Mouse (Mus musculus) layer of hippocampus, postnatal 25 days (tissue): Measurements from ENCODE around the gene Adss. TPM values are rescaled to one million over a fixed set of nuclear protein-coding genes. Genes with fewer than 3 reads are reported as not detected.
"Not testable (repeated sequence)": the region's sequence is repeated elsewhere in the genome, so short reads cannot be mapped to it uniquely, and the experiment has no call there.

Experiments
- DNase-seq, 2 experiments: peaks; one replicate each; pipeline ENCODE4 v3.0.0; 2022; ENCODE audit warnings: mixed read lengths in 2 of 2, low spot score in 1 of 2; ENCODE audit errors: extremely low spot score in 1 of 2
- total RNA-seq, 2 experiments: library from RNA; stranded (reverse); gene quantifications; 2 replicates each; pipeline ENCODE4 v1.2.3; 2021

Adss gene
- total RNA-seq = 10 to 100 TPM; 68.6 to 69.1 TPM

DNA sequence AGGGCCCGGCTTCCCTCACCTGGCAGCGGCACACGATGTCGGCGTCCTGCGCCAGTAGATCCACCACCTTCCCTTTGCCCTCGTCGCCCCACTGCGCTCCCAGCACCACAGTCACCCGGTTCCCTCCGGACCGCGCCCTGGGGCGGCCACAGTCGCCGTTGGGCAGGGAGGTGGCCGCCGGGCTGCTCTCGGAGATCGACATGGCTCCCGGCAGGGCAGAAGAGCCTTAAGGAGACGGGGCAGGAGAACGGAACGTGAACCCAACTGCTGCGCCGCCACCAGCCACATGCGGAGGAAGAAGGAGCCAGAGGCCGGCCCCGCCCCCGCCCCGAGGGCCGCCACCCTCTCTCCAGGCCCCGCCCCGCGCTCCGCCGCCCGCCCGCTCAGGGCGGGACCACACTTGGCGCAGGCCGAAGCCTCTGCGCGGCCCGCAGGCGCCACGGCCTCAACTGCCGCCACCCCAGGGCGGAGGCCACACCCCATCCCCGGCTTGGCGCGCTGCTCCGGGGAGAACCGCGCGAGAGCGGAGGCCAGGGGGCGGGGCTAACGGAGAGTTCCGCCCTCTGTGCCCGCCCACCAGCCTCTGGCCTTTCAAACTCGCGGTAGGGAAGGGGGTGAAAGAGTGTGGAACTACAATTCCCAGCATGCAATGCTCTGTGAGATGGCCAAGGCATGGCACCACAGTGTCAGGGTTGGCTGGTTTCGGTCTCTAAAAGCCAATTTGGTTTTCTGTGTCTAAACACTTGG is at the start of gene Adss:
Gene Adss, minus strand, starts transcription at position 319 of the 747 bp plus-strand sequence.
- peak; percentile 91 to 97 for DNase-seq

DNA sequence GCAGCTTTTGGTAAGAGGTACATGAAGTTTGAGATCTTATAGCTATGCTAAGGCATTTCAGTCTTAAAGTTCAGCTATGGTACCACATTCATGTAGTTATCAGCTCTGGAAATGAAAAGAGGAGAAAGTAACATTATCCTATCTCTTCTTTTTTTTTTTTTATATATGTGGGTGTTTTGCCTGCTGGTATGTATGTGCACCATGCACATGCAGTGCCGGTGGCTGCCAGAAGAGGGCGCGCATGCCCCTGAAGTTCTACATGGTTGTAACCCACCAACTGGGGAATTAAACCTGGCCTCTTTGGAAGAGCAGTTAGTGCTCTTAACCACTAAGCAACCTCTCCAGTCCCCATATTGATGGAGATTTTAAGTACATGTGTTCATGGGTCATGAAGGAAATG is 49.5 kb upstream of the Adss start:
- not testable (repeated sequence) for DNase-seq

DNA sequence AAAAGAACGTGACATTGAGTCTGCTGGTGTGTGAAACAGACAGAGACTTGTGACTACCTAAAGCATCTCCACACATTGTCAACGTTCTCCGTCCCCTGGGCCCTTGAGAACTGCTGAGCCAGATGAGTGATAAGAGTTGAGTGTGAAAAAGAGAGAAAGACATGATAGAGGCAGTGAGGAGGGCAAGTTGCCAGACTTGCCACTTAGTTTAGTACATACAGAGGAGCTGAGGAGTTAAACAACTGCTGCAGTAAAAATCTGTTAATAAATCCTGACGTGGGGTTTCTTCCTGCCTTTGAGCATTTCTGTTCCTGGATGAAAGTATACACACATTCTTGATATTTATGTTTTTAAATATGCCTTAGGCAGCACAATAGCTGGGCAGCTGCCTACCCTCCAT is 31.5 kb upstream of the Adss start:
- peak in 1 of 2 experiments; percentile 5 for DNase-seq

DNA sequence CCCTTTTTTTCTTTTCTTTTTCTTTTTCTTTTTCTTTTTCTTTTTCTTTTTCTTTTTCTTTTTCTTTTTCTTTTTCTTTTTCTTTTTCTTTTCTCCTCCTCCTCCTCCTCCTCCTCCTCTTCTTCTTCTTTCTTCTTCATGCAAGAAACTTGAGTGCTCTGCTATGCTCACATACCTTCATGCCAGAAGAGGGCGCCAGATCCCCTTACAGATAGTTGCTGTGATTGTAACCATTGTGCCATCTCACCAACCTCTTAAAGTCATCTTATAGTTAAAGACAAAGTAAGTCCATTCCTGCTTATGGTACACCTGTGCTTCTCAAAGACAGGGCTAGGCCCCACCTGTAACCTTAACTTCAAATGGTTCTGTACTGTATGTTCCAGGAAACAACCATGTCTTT is 10.5 kb upstream of the Adss start:
- peak in 1 of 2 experiments; percentile 12 for DNase-seq

DNA sequence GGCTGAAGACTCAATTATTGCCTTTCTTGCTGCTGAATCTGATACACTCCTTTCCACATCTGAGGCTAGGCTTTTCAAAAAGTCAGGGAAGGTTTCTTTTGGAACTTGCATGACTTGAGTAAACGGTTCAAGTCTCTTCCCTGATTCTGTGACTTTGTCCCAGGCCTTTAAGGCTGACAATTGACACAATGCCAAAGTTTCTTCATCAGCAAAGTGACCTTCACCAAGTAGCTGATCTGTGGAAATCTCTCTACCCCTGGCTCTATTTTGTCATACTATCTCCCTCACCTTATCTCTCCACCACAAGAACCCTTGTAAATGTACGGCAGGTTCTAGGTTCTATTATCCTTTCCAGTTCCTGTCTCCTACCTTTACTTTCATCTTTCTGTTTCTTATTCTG is 7.2 kb upstream of the Adss start:
- no peak for DNase-seq

DNA sequence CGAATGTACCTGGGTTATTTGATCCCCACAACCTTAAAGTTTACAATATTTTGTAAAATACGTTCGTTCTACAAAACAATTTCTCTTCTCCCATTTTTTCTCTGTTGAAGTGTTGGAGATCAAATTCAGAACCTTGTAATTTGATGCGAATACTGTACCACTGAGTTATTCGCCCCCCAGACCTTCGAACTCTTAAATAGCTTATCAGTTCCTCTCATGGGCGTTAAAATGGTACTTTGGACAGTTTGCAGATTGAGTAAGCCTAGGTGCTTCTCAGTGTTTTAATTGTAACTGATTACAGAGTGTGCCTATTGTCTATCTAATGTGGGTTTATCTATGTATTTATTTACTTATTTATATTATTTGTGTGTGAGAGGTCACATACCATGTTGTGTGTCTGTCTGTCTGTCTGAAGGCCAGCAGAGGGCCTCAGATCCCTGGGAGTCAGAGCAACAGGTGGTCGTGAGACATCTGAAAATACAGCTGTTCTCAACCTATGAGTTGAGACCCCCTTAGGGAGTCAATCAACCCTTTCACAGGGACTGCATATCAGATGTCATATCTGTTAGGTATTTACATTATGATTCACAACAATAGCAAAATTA is 942 bp upstream of the Adss start:
- no peak for DNase-seq

DNA sequence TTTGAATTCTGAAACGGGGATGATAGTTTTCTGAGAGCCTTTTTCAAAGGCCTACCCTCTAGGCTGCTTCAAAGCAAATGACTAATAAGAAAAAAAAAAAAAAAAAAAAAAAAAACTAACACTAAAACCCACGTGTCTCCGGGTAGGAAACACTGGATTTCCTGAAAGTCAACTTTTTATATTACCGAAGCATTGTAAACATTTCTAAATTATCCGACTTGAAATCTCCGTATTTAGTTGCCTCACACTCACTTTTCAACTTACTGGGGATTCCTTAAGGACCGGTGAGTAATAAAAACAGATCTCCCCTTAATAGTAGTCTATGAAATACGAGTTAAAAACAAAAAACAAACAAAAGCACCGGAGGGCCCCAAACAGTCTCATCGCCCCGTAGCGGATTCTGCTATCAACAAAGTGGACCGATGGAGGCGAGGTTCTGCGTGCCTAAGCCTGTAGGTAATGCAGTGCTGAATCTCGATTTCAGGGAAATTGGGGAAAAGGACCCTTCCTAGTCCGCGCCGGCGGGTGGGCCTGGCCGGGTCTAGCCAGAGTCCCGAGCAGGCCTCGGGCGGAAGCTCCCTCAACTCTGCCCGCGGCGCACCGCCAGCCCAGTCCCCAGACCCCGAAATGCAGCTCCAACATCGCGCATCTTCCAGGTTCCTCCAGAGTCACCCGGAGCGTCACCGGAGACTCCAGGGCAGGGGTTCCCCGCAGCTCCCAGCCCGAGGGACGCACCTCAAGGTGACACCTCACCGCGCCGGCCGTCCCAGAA is 704 bp downstream of the Adss start:
- DNase-seq = peak; percentile 27 to 38

DNA sequence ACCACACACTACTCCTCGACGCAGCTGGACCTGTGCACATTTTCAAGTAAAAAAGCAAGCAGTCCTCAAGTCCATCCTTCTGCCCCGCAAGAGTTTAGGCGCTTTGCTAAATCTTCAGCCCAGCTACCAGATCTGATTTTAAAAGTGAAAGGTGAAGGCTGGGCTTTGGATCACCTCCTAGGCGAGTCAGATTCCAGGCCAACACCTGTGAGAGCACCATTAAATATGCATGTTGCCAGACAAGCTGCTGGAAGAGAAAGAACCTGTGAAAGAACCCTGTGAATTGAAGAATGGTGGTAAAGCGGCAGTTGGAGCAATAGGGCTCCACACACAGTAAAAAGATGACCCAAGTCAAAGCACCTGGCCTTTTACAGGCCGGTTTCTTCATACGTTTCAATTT is 1.4 kb downstream of the Adss start:
- DNase-seq = no peak

DNA sequence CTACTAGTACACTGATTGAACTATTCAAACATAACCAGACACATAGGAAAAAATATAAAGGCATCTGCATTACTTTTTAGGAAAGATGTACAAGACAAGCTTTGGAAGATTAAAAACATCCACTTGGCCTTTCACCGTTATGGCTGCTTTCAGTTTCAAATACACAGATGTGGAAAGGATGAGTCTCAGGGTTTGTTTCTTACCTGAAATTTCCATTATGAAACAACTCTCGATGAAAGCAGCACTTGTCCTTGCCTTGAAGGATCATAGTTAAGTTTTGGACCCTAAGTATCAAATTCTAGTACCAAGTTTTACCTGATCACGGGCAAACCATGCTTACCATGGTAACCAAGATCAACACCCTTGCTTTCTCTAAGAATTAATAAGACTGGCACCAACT is 3.5 kb downstream of the Adss start:
- no peak for DNase-seq

DNA sequence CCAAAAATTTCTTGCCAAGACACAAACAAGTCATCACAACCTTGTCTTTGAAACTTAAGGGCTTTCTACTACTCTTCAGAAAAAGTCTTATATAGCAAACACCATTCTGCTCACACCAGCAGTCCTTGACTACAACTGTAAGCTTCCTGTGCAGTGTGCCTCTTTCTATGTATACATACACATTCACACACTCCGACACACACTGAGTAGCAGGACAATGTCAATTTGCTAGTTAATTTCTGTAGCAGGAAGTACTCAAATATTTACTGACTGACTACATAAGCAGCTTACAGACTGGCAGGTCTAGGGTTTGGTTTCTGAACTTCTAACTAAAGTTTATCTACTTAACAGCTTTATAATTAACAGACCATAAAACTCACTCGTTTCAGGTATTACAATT is 18.9 kb downstream of the Adss start:
- no peak for DNase-seq

DNA sequence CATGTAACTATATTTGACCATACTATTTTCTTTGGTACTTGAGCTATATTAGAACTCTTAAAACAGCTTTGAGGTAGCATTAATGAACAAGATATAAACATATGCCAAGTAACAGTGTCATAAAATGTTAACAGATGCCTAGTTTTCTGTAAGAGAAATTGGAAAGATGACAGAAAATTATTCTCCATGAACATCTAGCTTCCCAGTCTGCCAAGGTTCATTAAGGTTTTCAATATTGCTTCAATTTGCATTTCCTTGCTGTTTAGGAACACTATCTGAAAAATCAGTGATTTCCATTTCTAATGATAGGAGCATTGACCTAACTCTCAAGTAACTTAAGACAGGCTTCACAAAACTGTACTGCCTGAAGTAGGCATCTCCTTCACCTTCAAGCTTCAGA is 27.4 kb downstream of the Adss start:
- DNase-seq = no peak

DNA sequence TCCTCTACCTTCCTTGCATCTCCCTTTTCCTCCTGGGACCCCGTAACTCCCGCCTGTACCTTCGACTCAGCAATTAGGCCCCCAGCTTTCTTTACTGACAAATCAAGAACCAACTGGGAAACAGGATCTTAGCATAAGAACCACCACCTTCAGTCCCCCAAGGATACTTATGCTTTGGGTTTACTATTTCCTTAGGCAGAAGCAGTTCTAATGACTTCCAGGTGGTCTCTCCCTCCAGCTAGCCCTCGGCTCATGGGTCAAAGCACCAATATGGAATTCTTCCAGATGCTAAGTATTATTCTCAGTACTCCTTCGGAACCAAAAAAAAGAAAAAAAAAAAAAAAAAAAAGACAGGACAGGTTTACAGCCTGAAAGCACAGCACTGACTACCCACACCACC is 39.1 kb downstream of the Adss start:
- no peak for DNase-seq

DNA sequence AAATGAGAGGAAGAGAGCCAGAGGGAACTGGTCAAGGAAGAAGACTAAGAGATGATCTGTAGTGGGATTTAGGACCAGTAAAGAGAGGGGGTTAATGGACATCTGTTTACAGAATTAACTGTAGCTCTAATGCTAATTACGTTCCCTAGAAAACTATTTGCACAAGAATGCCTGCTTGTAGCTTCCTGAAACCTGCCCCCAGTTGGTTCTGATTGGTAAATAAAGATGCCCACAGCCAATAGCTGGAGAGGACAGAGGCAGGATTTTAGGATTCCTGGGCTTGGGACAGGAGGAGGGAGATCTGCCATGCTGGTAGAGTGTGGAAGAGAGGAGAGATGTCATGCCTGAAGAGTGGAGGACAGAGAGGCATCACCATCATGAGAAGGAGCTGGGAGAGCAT is 42.8 kb downstream of the Adss start:
- DNase-seq = no peak

DNA sequence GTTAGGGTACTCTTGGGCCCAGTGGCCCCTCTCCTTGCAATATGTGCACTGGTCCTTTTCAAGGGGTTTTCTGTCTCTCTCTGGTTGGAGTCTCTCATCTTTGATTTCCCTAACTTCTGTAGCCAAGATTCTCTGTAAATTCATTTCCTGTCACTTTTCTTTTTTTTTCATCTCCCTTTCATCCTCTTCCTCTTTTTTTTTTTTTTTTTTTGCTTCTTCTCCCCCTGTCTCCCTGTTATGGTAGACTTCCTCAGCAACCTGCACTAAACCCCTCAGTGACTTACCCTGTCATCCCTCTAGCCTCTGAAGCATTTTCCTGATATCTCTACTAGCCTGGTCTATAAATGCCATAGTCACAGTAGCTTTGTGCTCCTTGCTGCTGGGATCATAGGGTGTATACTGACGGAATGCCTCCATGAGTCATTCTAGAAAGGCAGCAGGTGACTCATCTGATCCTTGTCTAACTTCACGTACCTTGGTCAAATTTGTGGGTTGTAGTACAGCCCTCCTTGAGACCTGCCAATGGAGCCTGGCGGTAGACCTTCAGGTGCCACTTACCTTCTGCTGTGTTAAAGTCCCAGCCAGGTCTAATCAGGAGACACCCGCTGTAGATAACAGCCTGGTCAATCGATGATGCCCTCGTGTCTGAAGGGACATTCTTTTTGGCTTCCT is 48.3 kb downstream of the Adss start:
- no peak for DNase-seq

DNA sequence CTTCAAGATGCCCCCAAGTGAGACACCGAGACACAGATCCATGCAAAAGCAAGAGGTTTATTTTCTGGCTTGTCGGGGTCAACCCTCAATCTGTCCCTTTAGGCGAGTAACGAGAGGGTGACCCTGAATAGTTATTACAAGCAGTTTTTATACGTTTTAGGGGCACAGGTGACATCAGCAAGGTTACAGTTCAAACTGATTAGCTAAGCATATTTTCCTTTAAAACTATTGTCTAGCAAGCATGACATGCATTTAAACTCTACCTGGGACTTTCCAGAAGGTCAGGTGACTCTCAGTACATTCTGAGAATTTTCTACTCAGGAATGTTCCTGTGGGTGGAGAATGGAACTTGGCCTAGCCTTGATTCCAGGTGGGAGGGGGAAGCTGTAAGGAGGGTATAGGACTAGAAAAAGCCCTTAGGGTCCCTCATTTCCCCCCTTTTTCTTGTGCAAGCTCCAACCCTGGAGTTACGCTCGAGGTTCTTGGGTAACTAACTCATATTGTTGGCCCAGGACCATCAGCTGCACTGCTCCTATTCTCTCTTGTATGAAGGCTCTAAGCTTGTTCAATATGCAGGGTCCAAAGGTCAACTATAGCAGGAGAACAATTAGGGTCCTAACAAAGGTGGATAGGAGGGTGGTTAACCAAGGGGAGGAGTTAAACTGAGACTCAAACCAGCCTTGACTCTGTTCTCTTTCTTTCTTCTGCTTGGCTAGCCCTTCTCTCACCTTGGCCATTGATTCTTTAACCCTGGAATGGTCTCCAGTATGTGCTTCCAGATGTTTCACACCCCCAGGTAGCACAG is 51.6 kb downstream of the Adss start:
- DNase-seq = no peak

DNA sequence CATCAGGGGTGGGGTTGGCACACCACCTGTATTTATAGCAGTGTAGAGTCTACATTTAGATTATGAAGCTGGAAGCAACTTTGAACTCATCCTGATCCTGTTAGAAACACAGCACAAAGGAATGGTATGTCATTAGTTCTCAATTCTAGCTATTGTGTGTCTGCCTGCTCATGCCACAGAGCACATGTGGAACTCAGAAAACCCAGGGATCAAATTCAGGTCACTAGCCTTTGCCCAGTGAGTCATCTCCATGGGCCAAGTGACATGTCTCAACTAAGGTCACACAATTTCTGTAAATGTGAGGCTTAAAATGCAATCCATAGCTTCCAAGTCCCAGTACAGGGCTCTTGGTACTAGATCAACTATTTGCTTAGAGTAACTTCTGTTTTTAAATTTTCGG is 54.2 kb downstream of the Adss start:
- no peak for DNase-seq

DNA sequence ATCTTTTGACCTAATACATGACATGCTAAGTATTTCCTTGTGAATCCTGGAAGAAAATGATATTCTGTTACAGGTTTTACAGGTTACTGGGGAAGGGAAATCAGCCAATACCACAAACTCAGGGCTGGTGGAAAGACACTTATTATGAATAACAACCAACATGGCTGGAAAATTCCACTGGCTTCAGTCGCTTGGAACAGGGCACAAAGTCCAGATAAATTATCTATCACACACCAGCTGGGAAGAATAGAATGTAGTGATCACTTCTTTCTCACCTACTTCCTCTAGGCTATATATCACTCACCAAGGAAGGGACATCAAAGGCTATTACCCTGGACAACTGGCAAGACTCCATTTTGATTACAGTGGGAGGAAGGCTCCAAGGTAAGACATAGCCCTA is 55.6 kb downstream of the Adss start:
- no peak for DNase-seq

DNA sequence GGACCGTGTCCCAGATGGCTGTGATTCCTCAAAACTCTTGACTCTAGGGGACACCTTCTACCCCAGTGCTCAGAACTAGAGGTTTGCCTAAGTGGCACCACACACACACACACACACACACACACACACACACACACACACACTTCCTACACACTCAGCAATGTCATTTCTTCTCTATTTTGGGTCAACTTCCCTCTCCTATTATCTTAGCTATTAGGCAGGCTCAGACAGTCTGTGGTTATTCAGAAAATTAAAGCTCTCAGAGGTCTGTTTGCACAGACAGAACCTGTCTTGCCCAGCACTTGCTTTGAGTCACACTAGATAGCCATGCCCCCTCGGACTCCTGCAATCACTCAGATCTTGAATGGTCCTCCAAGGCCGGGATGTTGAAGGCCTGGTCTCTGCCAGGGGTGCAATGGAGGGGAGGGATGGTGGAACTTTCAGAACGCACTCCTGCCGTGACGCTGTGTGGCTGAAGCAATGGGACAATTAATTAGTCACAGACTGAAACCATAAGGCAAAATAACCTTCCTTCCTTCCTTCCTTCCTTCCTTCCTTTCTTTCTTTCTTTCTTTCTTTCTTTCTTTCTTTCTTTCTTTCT is 58.7 kb downstream of the Adss start:
- no peak for DNase-seq

DNA sequence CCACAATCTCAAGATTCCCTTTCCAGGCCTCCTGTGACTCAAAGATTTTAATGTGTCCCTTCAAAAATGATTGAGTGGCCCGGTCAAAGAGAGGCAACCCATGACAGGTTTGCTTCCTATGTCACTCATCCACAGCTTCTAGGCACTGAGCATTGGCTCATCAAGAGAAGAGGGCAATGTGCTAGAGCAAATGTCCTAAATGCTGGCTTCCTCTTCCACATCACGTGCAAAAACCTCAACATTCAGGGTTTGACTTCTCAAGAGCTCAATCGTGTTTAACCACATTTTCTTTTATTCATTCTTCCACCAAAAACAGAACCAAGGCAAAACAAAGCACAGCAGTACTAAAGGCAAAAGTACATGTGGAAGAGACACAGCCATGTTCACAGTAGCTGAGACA is 64.3 kb downstream of the Adss start:
- no peak for DNase-seq
